Mouse (Mus musculus) myocyte (in vitro differentiated cells): ENCODE measurements at regions not wholly inside any gene's neighbourhood (a gene's known extent, or its start where the extent isn't known, plus 50 kb on each side); places are given as distances from the start of the nearest gene placed in this dataset.

Source experiments
- E2F4 ChIP-seq: IDR thresholded peaks from one replicate; pipeline ENCODE4 v1.6.1; 2011; ENCODE audit warnings: mild to moderate bottlenecking, control low read depth, moderate library complexity; ENCODE audit not compliant: insufficient read depth
- MYOD1 ChIP-seq, 3 experiments: IDR thresholded peaks; one replicate each; pipeline ENCODE4 v1.6.1; 2011; ENCODE audit warnings: control low read depth in 2 of 3, low read depth in 2 of 3, mild to moderate bottlenecking in 2 of 3, moderate library complexity in 1 of 3; ENCODE audit not compliant: insufficient read length in 2 of 3, control insufficient read depth in 1 of 3
- POLR2A ChIP-seq: IDR thresholded peaks from one replicate; pipeline ENCODE4 v1.6.1; 2011; ENCODE audit warnings: low read depth, mild to moderate bottlenecking, control low read depth, moderate library complexity; ENCODE audit not compliant: insufficient read length
- POLR2AphosphoS2 ChIP-seq: IDR thresholded peaks from one replicate; pipeline ENCODE4 v1.6.1; 2011; ENCODE audit warnings: low read depth, control low read depth; ENCODE audit not compliant: insufficient read length
- SRF ChIP-seq: IDR thresholded peaks from one replicate; pipeline ENCODE4 v1.6.1; 2011; ENCODE audit warnings: low read depth; ENCODE audit not compliant: control insufficient read depth, insufficient read length
- TCF12 ChIP-seq: IDR thresholded peaks from one replicate; pipeline ENCODE4 v1.6.1; 2011; ENCODE audit warnings: mild to moderate bottlenecking, control low read depth; ENCODE audit not compliant: poor library complexity, insufficient read depth, severe bottlenecking
- USF1 ChIP-seq: IDR thresholded peaks from one replicate; pipeline ENCODE4 v1.6.1; 2011; ENCODE audit warnings: low read depth, mild to moderate bottlenecking, control low read depth, moderate library complexity

DNA sequence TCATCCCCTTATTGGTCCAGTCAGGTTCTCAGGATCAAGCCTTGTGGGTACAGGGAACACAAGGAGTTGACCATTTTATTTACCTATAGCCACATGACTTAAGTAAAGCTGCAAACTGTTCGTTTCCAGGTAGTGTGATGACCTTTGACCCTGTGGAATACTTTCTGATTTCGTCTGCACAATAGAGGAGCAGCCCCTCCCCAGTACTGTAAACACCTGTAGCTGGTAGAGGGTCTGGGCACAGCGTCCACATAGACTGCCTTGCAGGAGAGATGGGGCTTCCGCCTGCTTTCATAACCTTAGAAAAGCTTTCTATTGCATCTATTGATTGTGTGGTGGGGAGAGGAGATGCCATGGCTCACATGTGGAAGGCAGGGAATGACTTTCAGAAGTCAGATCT lies 105.2 kb upstream of the Tsc22d1 start:
- no peak for TF ChIP-seq SRF
- TF ChIP-seq MYOD1 (IDR thresholded peaks at IDR 0.05; ENCODE audit: control insufficient read depth in 1 of 3, insufficient read length in 2 of 3, low read depth in 2 of 3): no peak
- no peak for TF ChIP-seq USF1
- TF ChIP-seq E2F4: no peak
- TF ChIP-seq POLR2A: no peak
- no peak for TF ChIP-seq TCF12
- TF ChIP-seq POLR2AphosphoS2: no peak
